Mouse (Mus musculus) C3H10T1/2 (cell line): ENCODE measurements around the gene Rcan2. TPM values are rescaled to one million over a fixed set of nuclear protein-coding genes. Genes with fewer than 3 reads are reported as not detected.

Source experiments
- polyA plus RNA-seq, 2 experiments: library from polyadenylated mRNA; unstranded; fragments of >200 nt; fragmentation: generic; extraction: Trizol; gene quantifications; one replicate each; pipeline ENCODE4 v1.2.1; 2012; ENCODE audit warnings: missing spikeins in 2 of 2

Gene Rcan2
- polyA plus RNA-seq: under 1 TPM; 0.06 to 0.27 TPM

GRCm38 (mm10) chr17:43801077-43801476, at the start of gene Rcan2:
Rcan2 (plus strand) TSS chr17:43801351.

GRCm38 (mm10) chr17:44078631-44079350, 277.6 kb downstream of the Rcan2 start, which contains the start of gene Enpp5:
Enpp5 (plus strand) TSS chr17:44078813.

Other genes with a start within 250 kb of the Rcan2 start
- 1 to 10 TPM in 1 of 2 experiments, under 1 TPM in 1; 0.21 to 1.3 TPM for gene Pla2g7, start 233.3 kb upstream of the Rcan2 start, polyA plus RNA-seq
- gene Tdrd6, start 171.1 kb upstream of the Rcan2 start, polyA plus RNA-seq: under 1 TPM in 1 of 2 experiments, not detected in 1; 0.02 TPM
- 1 to 10 TPM in 1 of 2 experiments, under 1 TPM in 1; 0.18 to 2.8 TPM for gene Slc25a27, start 134.1 kb upstream of the Rcan2 start, polyA plus RNA-seq
- 1 to 10 TPM in 1 of 2 experiments, under 1 TPM in 1; 0.09 to 7.1 TPM for gene Cyp39a1, start 133.9 kb upstream of the Rcan2 start, polyA plus RNA-seq